Mouse (Mus musculus) neural tube, embryonic 15.5 days (tissue): ENCODE data around the gene Zfp827. TPM values are rescaled to one million over a fixed set of nuclear protein-coding genes. Genes with fewer than 3 reads are reported as not detected.

ENCODE experiments used
- ATAC-seq: fragments of 200-750 bp; cut with Nextera tagmentation; 2 replicates; pipeline ENCODE4 v1.8.0; 2017; ENCODE audit warnings: mild to moderate bottlenecking, moderate TSS enrichment, moderate library complexity; ENCODE audit not compliant: low FRiP score
- H3K27ac ChIP-seq: fragments of 300-500 bp; sonication (generic); replicated peaks from 2 replicates; pipeline ENCODE4 v1.5.1; 2015; ENCODE audit warnings: mild to moderate bottlenecking, inconsistent platforms
- H3K27me3 ChIP-seq: fragments of 300-500 bp; sonication (generic); replicated peaks from 2 replicates; pipeline ENCODE4 v1.6.1; 2015; ENCODE audit warnings: inconsistent platforms
- H3K36me3 ChIP-seq: fragments of 300-500 bp; sonication (generic); 2 replicates; pipeline ENCODE4 v1.6.1; 2015; ENCODE audit warnings: inconsistent platforms
- H3K4me1 ChIP-seq: fragments of 300-500 bp; sonication (generic); 2 replicates; pipeline ENCODE4 v1.6.1; 2015; ENCODE audit warnings: inconsistent platforms
- H3K4me2 ChIP-seq: fragments of 300-500 bp; sonication (generic); 2 replicates; pipeline ENCODE4 v1.6.1; 2015; ENCODE audit warnings: inconsistent platforms, mild to moderate bottlenecking, moderate library complexity
- H3K4me3 ChIP-seq: fragments of 300-500 bp; sonication (generic); replicated peaks from 2 replicates; pipeline ENCODE4 v1.5.1; 2015; ENCODE audit warnings: mild to moderate bottlenecking, inconsistent platforms
- H3K9ac ChIP-seq: fragments of 300-500 bp; sonication (generic); replicated peaks from 2 replicates; pipeline ENCODE4 v1.6.1; 2015; ENCODE audit warnings: mild to moderate bottlenecking, inconsistent platforms
- H3K9me3 ChIP-seq: fragments of 300-500 bp; sonication (generic); replicated peaks from 2 replicates; pipeline ENCODE4 v1.6.1; 2016; ENCODE audit warnings: inconsistent platforms
- WGBS: fragments of 180-500 bp; shearing (Covaris S2); methylation state at CpG from one replicate; pipeline ENCODE4 v1.1.7; 2015; ENCODE audit warnings: mixed read lengths; 5-methylcytosine and 5-hydroxymethylcytosine counted together
- polyA plus RNA-seq: library from polyadenylated mRNA; unstranded; fragments of >200 nt; fragmentation: Nextera tagmentation; extraction: Ambion mirVana; gene quantifications from 2 replicates; pipeline ENCODE4 v1.2.1, GENCODE M21; 2015

The Zfp827 gene
- polyA plus RNA-seq, 1 experiment from 2014 or later: 10.4 TPM

DNA sequence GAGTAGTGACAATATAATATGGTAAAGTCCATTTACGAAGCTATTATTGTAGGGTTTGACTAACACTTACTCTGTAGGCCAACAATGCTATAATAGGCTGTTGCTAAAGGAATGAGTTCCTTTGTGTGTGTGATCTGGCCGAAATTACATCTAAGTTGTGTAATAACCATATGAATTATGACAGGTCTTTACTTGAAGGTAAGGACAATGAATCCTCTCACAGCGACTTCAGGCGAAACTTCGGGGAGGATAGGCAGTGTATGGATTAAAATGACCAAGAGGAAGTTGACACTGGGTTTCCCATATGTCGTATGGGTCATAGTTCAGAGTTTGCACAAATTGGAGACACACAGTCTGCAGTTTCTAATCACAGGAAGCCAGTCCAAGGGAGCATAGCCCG, 9.3 kb downstream of the Zfp827 start:
- WGBS: 93% methylated on average over 7 of the region's 7 CpGs
- no peak overlapping the region for H3K4me2 ChIP-seq
- no peak for ATAC-seq
- no peaks in the 10 kb centered on the region for H3K36me3 ChIP-seq
- H3K4me3 ChIP-seq: no peak overlapping the region
- no peak overlapping the region for H3K27ac ChIP-seq
- no peak overlapping the region for H3K9ac ChIP-seq
- no peaks in the 10 kb centered on the region for H3K9me3 ChIP-seq
- H3K4me1 ChIP-seq: peaks cover 18% of the 10 kb centered on the region
- H3K27me3 ChIP-seq: no peaks in the 10 kb centered on the region

- 95% methylated on average over 7 of the region's 7 CpGs for WGBS
- ATAC-seq: no peak
- H3K4me2 ChIP-seq: no peak overlapping the region
- no peak overlapping the region for H3K4me3 ChIP-seq
- H3K36me3 ChIP-seq: no peaks in the 10 kb centered on the region
- H3K27ac ChIP-seq: no peak overlapping the region
- H3K9me3 ChIP-seq: no peaks in the 10 kb centered on the region
- H3K4me1 ChIP-seq: peaks cover 15% of the 10 kb centered on the region
- H3K9ac ChIP-seq: no peak overlapping the region
- H3K27me3 ChIP-seq: no peaks in the 10 kb centered on the region
Observed at GRCm38 (mm10) chr8:79037991-79038390, 9.8 kb downstream of the Zfp827 start.

- H3K9ac ChIP-seq: no peak overlapping the region
- WGBS: 98% methylated on average over 3 of the region's 3 CpGs
- no peaks in the 10 kb centered on the region for H3K27me3 ChIP-seq
- H3K4me3 ChIP-seq: no peak overlapping the region
- no peak overlapping the region for H3K27ac ChIP-seq
- no peaks in the 10 kb centered on the region; the same call in 1 of the 2 replicates for H3K4me1 ChIP-seq
- no peak for ATAC-seq
- no peaks in the 10 kb centered on the region for H3K9me3 ChIP-seq
- H3K4me2 ChIP-seq: no peak overlapping the region
- no peaks in the 10 kb centered on the region for H3K36me3 ChIP-seq
Observed at GRCm38 (mm10) chr8:79041429-79041828, 13.2 kb downstream of the Zfp827 start.

GRCm38 (mm10) chr8:79042252-79042651, 14.0 kb downstream of the Zfp827 start:
- H3K36me3 ChIP-seq: no peaks in the 10 kb centered on the region
- no peak for ATAC-seq
- no peak overlapping the region for H3K4me3 ChIP-seq
- H3K9ac ChIP-seq: no peak overlapping the region
- no peak overlapping the region for H3K4me2 ChIP-seq
- H3K27me3 ChIP-seq: no peaks in the 10 kb centered on the region
- no peak overlapping the region for H3K27ac ChIP-seq
- no peaks in the 10 kb centered on the region; the same call in 1 of the 2 replicates for H3K4me1 ChIP-seq
- 80% methylated on average over 3 of the region's 3 CpGs for WGBS
- no peaks in the 10 kb centered on the region for H3K9me3 ChIP-seq

DNA sequence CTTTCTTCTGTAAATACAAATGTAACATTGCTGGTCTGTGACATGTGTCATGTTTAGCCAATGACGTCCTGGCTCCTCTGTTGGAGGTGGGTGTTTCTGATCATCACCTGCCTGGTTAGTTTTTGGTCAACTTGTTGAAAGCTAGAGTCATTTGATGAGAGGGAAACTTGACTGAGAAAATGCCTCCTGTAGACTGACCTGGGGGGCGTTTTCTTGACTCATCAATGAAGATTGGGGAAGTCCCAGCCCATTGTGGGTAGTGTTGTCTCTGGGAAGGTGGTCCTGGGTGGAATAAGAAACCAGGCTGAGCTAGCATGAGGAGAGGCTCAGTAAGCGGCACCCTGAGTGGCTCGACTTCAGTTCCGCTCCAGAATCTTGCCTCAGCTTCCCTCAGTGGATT, 16.4 kb downstream of the Zfp827 start:
- Histone ChIP-seq H3K36me3 (no peaks in the 10 kb centered on the region), H3K4me2 (no peak overlapping the region), H3K9ac (no peak overlapping the region), H3K27ac (no peak overlapping the region), H3K4me3 (no peak overlapping the region), H3K27me3 (no peaks in the 10 kb centered on the region), H3K9me3 (no peaks in the 10 kb centered on the region), H3K4me1 (no peaks in the 10 kb centered on the region; the same call in 1 of the 2 replicates)
- ATAC-seq: no peak
- 97% methylated on average over 5 of the region's 5 CpGs for WGBS

GRCm38 (mm10) chr8:79046659-79047058, 18.4 kb downstream of the Zfp827 start:
- no peaks in the 10 kb centered on the region; the same call in 1 of the 2 replicates for H3K4me1 ChIP-seq
- H3K9me3 ChIP-seq: no peaks in the 10 kb centered on the region
- no peaks in the 10 kb centered on the region for H3K27me3 ChIP-seq
- H3K4me3 ChIP-seq: no peak overlapping the region
- no peak for ATAC-seq
- no peak overlapping the region for H3K9ac ChIP-seq
- H3K36me3 ChIP-seq: no peaks in the 10 kb centered on the region
- no peak overlapping the region for H3K27ac ChIP-seq
- WGBS: 75% methylated on average over 4 of the region's 4 CpGs
- H3K4me2 ChIP-seq: no peak overlapping the region

DNA sequence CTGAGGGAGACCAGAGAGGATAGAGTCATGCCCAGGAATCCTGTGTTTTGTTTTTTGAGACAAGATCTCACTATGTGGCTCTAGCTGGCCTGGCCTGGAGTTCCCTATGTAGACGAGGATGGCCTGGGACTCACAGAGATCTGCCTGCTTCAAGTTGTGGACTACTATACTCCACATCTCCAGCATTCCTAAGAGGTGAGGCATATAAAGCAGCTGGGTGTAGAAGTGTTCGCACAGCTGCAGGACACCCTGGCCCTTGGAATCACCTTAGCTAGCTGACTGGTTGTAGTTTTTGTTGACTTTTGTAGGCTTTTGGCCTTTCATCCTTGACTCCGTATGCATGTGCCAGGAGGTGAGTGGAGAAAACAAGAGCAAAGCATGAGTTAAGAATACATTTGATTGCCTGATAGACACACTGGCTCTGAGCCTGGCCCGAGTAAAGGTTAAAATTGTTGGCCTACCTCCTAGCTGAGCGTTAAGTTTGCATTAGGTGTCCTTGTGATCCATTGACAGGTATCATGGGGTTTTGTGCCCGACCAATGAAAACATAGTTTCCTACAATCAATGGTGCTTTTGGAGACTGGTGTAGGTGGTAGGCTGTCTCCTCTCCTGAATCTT, 20.3 kb downstream of the Zfp827 start:
- no peaks in the 10 kb centered on the region for H3K36me3 ChIP-seq
- WGBS: 88% methylated on average over 6 of the region's 6 CpGs

DNA sequence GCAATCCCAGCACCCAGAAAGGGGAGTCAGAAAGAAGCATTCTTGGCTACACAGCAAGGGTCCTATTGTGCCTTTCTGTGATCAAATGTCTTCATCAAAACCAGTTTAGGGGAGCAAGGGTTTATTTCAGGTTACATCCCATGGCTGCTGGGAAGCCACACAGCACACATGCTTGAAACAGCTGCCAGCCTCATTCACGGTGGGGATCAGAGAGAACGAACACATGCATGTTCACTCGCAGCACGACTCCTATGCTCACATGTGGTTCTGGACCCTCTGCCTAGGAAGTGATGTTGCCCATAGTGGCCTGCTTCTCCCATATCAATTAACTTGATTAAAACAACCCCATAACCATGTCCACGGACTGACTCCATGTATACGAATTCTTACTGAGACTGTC, 26.0 kb downstream of the Zfp827 start:
- Histone ChIP-seq H3K4me3 (no peak overlapping the region), H3K36me3 (no peaks in the 10 kb centered on the region)
- WGBS: 88% methylated on average over 6 of the region's 6 CpGs

More for the DNA sequence above, 20.3 kb downstream of the Zfp827 start:
- H3K4me3 ChIP-seq: no peak overlapping the region
- no peaks in the 10 kb centered on the region; the same call in 1 of the 2 replicates for H3K4me1 ChIP-seq
- H3K9me3 ChIP-seq: no peaks in the 10 kb centered on the region
- no peaks in the 10 kb centered on the region for H3K27me3 ChIP-seq
- no peak overlapping the region for H3K9ac ChIP-seq
- no peak for ATAC-seq
- H3K4me2 ChIP-seq: no peak overlapping the region
- H3K27ac ChIP-seq: no peak overlapping the region

GRCm38 (mm10) chr8:79057179-79057578, 28.9 kb downstream of the Zfp827 start:
- H3K9ac ChIP-seq: no peak overlapping the region

More for the DNA sequence above, 26.0 kb downstream of the Zfp827 start:
- ATAC-seq: no peak
- H3K27ac ChIP-seq: no peak overlapping the region
- peaks cover 10% of the 10 kb centered on the region for H3K4me1 ChIP-seq
- H3K9ac ChIP-seq: no peak overlapping the region
- no peaks in the 10 kb centered on the region for H3K9me3 ChIP-seq
- H3K4me2 ChIP-seq: no peak overlapping the region
- no peaks in the 10 kb centered on the region for H3K27me3 ChIP-seq

DNA sequence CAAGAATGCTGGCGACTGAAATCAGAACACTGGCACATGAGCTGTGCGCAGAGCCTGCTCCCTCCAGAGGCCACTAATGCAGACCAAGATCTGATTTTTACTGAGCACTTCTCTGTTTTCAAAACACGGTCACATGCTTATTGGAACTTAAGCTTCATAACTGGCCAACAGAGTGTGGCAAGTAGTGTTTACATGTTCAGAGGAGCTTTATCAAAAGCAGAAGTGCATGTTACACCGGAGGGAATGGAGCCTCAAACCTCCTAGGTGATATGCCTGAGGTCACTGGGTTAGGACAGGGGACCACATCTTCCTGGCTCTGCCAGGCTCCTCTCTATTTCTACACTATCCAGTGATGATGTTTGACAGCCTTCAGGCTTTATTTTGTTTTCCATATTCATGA, 31.1 kb downstream of the Zfp827 start:
- peaks cover 14% of the 10 kb centered on the region; the same call in 1 of the 2 replicates for H3K4me1 ChIP-seq
- H3K4me3 ChIP-seq: no peak overlapping the region
- no peak overlapping the region for H3K4me2 ChIP-seq
- peaks cover 9% of the 10 kb centered on the region for H3K36me3 ChIP-seq
- no peak overlapping the region for H3K9ac ChIP-seq
- H3K9me3 ChIP-seq: no peaks in the 10 kb centered on the region
- ATAC-seq: no peak
- WGBS: 77% methylated on average over 4 of the region's 4 CpGs
- no peaks in the 10 kb centered on the region for H3K27me3 ChIP-seq
- no peak overlapping the region for H3K27ac ChIP-seq

More at GRCm38 (mm10) chr8:79057179-79057578, 28.9 kb downstream of the Zfp827 start:
- no peak overlapping the region for H3K27ac ChIP-seq
- WGBS: 81% methylated on average over 3 of the region's 3 CpGs
- peaks cover 14% of the 10 kb centered on the region for H3K4me1 ChIP-seq
- H3K4me2 ChIP-seq: no peak overlapping the region
- ATAC-seq: no peak
- H3K9me3 ChIP-seq: no peaks in the 10 kb centered on the region
- no peak overlapping the region for H3K4me3 ChIP-seq
- H3K27me3 ChIP-seq: no peaks in the 10 kb centered on the region
- H3K36me3 ChIP-seq: peaks cover 6% of the 10 kb centered on the region

DNA sequence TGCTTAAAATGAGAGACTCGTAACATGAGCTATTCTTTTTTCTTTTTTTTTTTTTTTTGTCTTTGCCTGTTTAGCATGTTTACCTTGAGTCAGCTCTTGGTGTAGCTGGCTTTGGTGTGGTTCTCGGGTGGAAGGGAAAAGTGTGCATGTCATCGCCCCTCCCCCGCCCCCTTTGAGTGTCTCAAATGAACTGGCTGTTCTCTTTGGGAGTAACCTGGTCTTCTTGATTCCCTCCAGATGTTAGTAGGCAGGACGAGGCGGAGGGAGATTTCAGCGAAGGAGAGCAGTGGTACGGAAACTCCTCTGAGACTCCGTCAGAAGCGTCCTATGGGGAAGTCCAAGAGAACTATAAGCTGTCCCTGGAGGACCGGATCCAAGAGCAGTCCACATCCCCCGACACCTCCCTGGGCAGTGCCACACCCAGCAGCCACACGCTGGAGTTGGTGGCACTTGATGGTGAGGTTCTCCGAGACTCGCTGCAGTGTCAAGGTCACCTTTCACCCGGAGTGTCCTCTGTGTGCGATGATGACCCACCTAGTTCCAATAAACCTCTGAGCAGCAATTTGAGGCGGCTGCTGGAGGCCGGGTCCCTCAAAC, 31.9 kb downstream of the Zfp827 start:
- H3K4me3 ChIP-seq: no peak overlapping the region
- no peak for ATAC-seq
- H3K9ac ChIP-seq: no peak overlapping the region
- no peaks in the 10 kb centered on the region for H3K27me3 ChIP-seq
- H3K4me2 ChIP-seq: no peak overlapping the region
- 0 out of 2 replicates have a peak, but pooled peaks cover 9% of the 10 kb centered on the region for H3K4me1 ChIP-seq
- H3K27ac ChIP-seq: no peak overlapping the region
- H3K9me3 ChIP-seq: no peaks in the 10 kb centered on the region
- 92% methylated on average over 19 of the region's 19 CpGs for WGBS
- peaks cover 9% of the 10 kb centered on the region for H3K36me3 ChIP-seq

GRCm38 (mm10) chr8:79065924-79066323, 37.7 kb downstream of the Zfp827 start:
- ATAC-seq: no peak
- peaks cover 17% of the 10 kb centered on the region for H3K36me3 ChIP-seq
- no peak overlapping the region for H3K27ac ChIP-seq
- WGBS: 91% methylated on average over 2 of the region's 2 CpGs
- H3K4me3 ChIP-seq: no peak overlapping the region
- H3K27me3 ChIP-seq: no peaks in the 10 kb centered on the region
- H3K4me2 ChIP-seq: no peak overlapping the region
- H3K9ac ChIP-seq: no peak overlapping the region
- H3K9me3 ChIP-seq: no peaks in the 10 kb centered on the region
- peaks cover 5% of the 10 kb centered on the region; the same call in 1 of the 2 replicates for H3K4me1 ChIP-seq
